Mouse (Mus musculus) heart, adult 2 months (tissue): ENCODE results near the gene Thtpa. TPM values are rescaled to one million over a fixed set of nuclear protein-coding genes. Genes with fewer than 3 reads are reported as not detected.
A peak's percentile ranks its signal among the peaks of the same experiment; 100 is the strongest.

ENCODE experiments used
- DNase-seq, 2 experiments: peaks; one replicate each; pipeline ENCODE4 v3.0.0; 2021
- H3K27ac ChIP-seq: fragments of 200-600 bp; 2 replicates; pipeline ENCODE4 v1.8.1; 2022
- H3K27me3 ChIP-seq: fragments of 200-500 bp; 2 replicates; pipeline ENCODE4 v1.6.1; 2012; ENCODE audit warnings: mild to moderate bottlenecking, low read length, inconsistent platforms, mixed read lengths; ENCODE audit not compliant: control insufficient read depth, insufficient read depth
- H3K36me3 ChIP-seq: fragments of 200-500 bp; 2 replicates; pipeline ENCODE4 v1.6.1; 2012; ENCODE audit warnings: low read length, inconsistent platforms; ENCODE audit not compliant: control insufficient read depth, insufficient read depth
- H3K4me1 ChIP-seq: fragments of 200-500 bp; 2 replicates; pipeline ENCODE4 v1.6.1; 2011; ENCODE audit warnings: low read length; ENCODE audit not compliant: control insufficient read depth, insufficient read depth
- H3K4me3 ChIP-seq: fragments of 200-600 bp; 2 replicates; pipeline ENCODE4 v1.8.1; 2022
- H3K79me2 ChIP-seq: fragments of 200-500 bp; replicated peaks from 2 replicates; pipeline ENCODE4 v1.6.1; 2012; ENCODE audit warnings: mild to moderate bottlenecking, inconsistent platforms, low read length, moderate library complexity, mixed read lengths; ENCODE audit not compliant: control insufficient read depth, insufficient read depth
- H3K9ac ChIP-seq: fragments of 200-500 bp; 2 replicates; pipeline ENCODE4 v1.6.1; 2012; ENCODE audit warnings: low read depth, mild to moderate bottlenecking, control low read depth, inconsistent platforms, low read length, mixed read lengths
- CTCF ChIP-seq: fragments of 200-600 bp; IDR thresholded peaks from 2 replicates; pipeline ENCODE4 v1.8.1; 2022; ENCODE audit warnings: antibody characterized with exemption, mild to moderate bottlenecking, moderate library complexity
- EP300 ChIP-seq: fragments of 200-500 bp; IDR thresholded peaks from 2 replicates; pipeline ENCODE4 v1.6.1; 2011; ENCODE audit warnings: low read depth, low read length, control low read depth; ENCODE audit not compliant: insufficient read depth
- POLR2A ChIP-seq: fragments of 200-500 bp; IDR thresholded peaks from 2 replicates; pipeline ENCODE4 v1.6.1; 2011; ENCODE audit warnings: mild to moderate bottlenecking, low read depth, low read length, control low read depth; ENCODE audit not compliant: insufficient read depth
- WGBS: fragments of 180-500 bp; shearing (Covaris S2); methylation state at CpG from one replicate; pipeline ENCODE4 v1.1.7; 2018; 5-methylcytosine and 5-hydroxymethylcytosine counted together
- intact Hi-C: fragments of 180-260 bp; cut with DNase I; formaldehyde crosslinking; loops from one replicate; pipeline ENCODE4 v1.15.1; 2025
- long read RNA-seq: library from polyadenylated mRNA; stranded (forward); transcript quantifications from one replicate; pipeline ENCODE4 v2.0.0, GENCODE M21; 2021
- polyA plus RNA-seq: library from polyadenylated mRNA; depleted of rRNA; stranded (reverse); fragments of >200 nt; gene quantifications from 2 replicates; pipeline ENCODE4 v1.2.3, GENCODE M21; 2012; rRNA removed
- total RNA-seq, 2 experiments: library from RNA; stranded (reverse); gene quantifications; 2 replicates each; pipeline ENCODE4 v1.2.3; 2021

Gene Thtpa
- total RNA-seq (10 to 100 TPM; 10.7 to 13.4 TPM), polyA plus RNA-seq (8.2 and 9.7 TPM in 2 replicates)
- long read RNA-seq, transcript Thtpa-201 (2 exons, 2,830 nt) = major isoform, 12 of 13 reads
- long read RNA-seq, partial matches to known transcripts = 0 of 13 reads
- long read RNA-seq, other reads (novel, unspliced or antisense) = 1 of 13 reads

DNA sequence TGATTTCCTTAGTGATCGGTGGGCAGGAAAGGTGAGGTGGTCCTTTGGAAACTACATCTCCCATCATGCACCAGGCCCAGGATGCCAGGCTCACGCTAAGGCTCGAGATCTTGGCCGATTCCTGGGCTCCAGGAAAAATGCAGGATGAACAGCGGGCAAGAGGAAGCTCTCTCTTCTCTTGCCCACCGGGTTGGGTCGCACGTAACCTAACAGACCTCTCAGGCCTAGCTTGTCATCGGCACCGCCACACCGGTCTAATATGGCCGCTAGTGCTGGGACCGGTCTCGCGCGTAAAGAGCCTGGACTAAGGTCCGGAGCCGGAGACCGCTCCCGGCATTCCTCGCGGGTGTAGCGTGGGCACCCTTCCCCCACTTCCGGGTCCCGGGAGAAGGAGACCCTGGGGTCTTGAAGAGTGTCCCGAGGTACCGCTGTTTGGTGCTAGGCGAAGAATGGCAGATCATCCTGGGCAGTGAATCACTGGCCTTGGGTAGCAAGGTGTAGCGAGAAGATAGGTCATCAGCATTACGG, at the start of gene Thtpa:
Gene Thtpa (plus strand): TSS at position 81 of the 528 bp plus-strand sequence.
- TF ChIP-seq EP300 = peak; percentile 46; the same call in 1 of the 2 replicates
- TF ChIP-seq POLR2A = peak; percentile 63
- TF ChIP-seq CTCF = no peak
- no peaks in the 10 kb centered on the region for H3K79me2 ChIP-seq
- H3K36me3 ChIP-seq = no peaks in the 10 kb centered on the region
- intact Hi-C loops = loop anchor here (2.0 kb wide), 1 partner anchor 202 kb away; the partner anchor contains the start of gene Pabpn1
- WGBS = under 1% methylated on average over 30 of the region's 30 CpGs
- H3K4me3 ChIP-seq = peak within 1 kb of the TSS; percentile 87
- H3K27ac ChIP-seq = peak within 1 kb of the TSS; percentile 91
- no peaks in the 10 kb centered on the region for H3K27me3 ChIP-seq
- H3K4me1 ChIP-seq = peaks cover 6% of the 10 kb centered on the region
- H3K9ac ChIP-seq = peak within 1 kb of the TSS; percentile 80
- peak; percentile 84 to 86 for DNase-seq

DNA sequence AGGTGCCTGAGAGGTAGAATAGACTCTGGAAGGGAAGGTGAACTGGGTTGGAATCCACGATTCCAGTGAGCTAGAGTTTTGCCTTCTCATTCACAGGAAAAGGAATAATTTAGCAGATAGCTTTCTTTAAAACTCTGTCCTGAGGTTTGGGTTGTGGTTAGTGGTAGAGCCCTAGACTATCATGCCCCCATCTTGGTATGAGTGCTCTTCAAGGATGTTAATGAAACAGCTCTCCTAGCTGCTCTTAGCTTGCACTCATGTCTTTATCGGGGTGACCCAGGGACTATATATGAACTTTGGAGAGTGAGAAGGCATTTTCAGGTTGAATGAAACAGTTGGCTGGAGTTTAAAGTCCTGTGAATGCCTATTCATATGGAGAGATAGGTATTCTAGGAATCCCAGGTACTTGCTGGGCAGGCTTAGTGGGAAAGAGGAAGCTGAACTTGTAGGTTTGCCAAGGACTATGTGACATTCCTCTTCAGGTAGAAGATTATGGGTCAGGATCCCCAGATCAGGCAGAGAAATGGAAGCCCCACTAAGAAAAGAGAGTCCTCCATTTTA, 46.5 kb upstream of the Thtpa start:
- no peaks in the 10 kb centered on the region for H3K4me1 ChIP-seq
- no peaks in the 10 kb centered on the region for H3K79me2 ChIP-seq
- no peak overlapping the region for H3K4me3 ChIP-seq
- no peak overlapping the region for H3K9ac ChIP-seq
- intact Hi-C loops = no loop called here
- WGBS = 80% methylated on average over 2 of the region's 2 CpGs
- DNase-seq = no peak
- no peak overlapping the region for H3K27ac ChIP-seq
- no peaks in the 10 kb centered on the region for H3K36me3 ChIP-seq
- H3K27me3 ChIP-seq = no peaks in the 10 kb centered on the region
- TF ChIP-seq EP300 (no peak), CTCF (no peak)

GRCm38 (mm10) chr14:55052496-55052895, 42.1 kb upstream of the Thtpa start:
- Histone ChIP-seq H3K9ac (no peak overlapping the region), H3K79me2 (no peaks in the 10 kb centered on the region), H3K27me3 (no peaks in the 10 kb centered on the region), H3K27ac (no peak overlapping the region), H3K36me3 (no peaks in the 10 kb centered on the region), H3K4me1 (no peaks in the 10 kb centered on the region), H3K4me3 (no peak overlapping the region)
- intact Hi-C loops = no loop called here
- DNase-seq = no peak
- TF ChIP-seq CTCF = no peak
- no peak for TF ChIP-seq POLR2A
- no peak for TF ChIP-seq EP300
- 76% methylated on average over 9 of the region's 9 CpGs for WGBS

- intact Hi-C loops = no loop called here
- TF ChIP-seq CTCF (no peak), POLR2A (no peak), EP300 (no peak)
- Histone ChIP-seq H3K27me3 (no peaks in the 10 kb centered on the region), H3K4me1 (no peaks in the 10 kb centered on the region), H3K79me2 (no peaks in the 10 kb centered on the region), H3K4me3 (no peak overlapping the region), H3K36me3 (no peaks in the 10 kb centered on the region), H3K9ac (no peak overlapping the region), H3K27ac (no peak overlapping the region)
- 74% methylated on average over 4 of the region's 4 CpGs for WGBS
- DNase-seq = no peak
Measured at GRCm38 (mm10) chr14:55053050-55053449, 41.5 kb upstream of the Thtpa start.

GRCm38 (mm10) chr14:55053708-55054190, 40.8 kb upstream of the Thtpa start:
- TF ChIP-seq CTCF (no peak), EP300 (no peak), POLR2A (no peak)
- Histone ChIP-seq H3K4me1 (no peaks in the 10 kb centered on the region), H3K27me3 (no peaks in the 10 kb centered on the region), H3K36me3 (no peaks in the 10 kb centered on the region), H3K79me2 (no peaks in the 10 kb centered on the region), H3K9ac (no peak overlapping the region), H3K27ac (no peak overlapping the region), H3K4me3 (no peak overlapping the region)
- WGBS = 83% methylated on average over 17 of the region's 17 CpGs
- DNase-seq = no peak
- intact Hi-C loops = no loop called here

- no peaks in the 10 kb centered on the region for H3K4me1 ChIP-seq
- no peaks in the 10 kb centered on the region for H3K36me3 ChIP-seq
- no peak overlapping the region for H3K27ac ChIP-seq
- H3K9ac ChIP-seq = no peak overlapping the region
- TF ChIP-seq EP300 = no peak
- no peak for TF ChIP-seq POLR2A
- no peak for TF ChIP-seq CTCF
- H3K79me2 ChIP-seq = no peaks in the 10 kb centered on the region
- intact Hi-C loops = no loop called here
- no peaks in the 10 kb centered on the region for H3K27me3 ChIP-seq
- H3K4me3 ChIP-seq = no peak overlapping the region
- 70% methylated on average over 10 of the region's 10 CpGs for whole genome bisulfite sequencing
- no peak for DNase-seq
Measured at GRCm38 (mm10) chr14:55054191-55054749, 40.3 kb upstream of the Thtpa start.
